Mouse (Mus musculus): Measurements from ENCODE around the gene Polr2f.

Polr2f gene

GRCm38 (mm10) chr15:79122119-79122518 lies 18.7 kb upstream of the Polr2f start:
- DNase-seq (ENCODE audit: low read depth), result no peak

GRCm38 (mm10) chr15:79122546-79122945 lies 18.3 kb upstream of the Polr2f start:
- DNase-seq (ENCODE audit: low read depth), result no peak

DNA sequence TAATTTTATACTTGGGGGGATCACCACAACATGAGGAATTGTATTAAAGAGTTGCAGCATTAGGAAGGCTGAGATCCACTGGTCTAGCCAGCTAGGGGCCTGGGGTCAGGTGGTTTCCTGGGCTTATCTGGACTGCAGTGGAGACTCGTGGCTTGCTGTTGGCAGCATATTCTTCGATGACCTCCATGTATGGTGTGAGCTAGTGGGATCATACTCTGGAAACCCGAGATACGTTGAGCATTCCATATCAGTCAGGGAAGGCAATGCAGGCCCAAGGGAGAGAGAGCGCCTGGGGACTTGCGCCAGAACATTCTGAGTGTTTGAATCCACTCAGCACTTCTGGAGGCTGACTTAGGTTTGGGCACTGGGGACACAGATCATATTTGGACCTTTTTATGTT lies 17.1 kb upstream of the Polr2f start:
- no peak for DNase-seq (ENCODE audit: low read depth)

DNA sequence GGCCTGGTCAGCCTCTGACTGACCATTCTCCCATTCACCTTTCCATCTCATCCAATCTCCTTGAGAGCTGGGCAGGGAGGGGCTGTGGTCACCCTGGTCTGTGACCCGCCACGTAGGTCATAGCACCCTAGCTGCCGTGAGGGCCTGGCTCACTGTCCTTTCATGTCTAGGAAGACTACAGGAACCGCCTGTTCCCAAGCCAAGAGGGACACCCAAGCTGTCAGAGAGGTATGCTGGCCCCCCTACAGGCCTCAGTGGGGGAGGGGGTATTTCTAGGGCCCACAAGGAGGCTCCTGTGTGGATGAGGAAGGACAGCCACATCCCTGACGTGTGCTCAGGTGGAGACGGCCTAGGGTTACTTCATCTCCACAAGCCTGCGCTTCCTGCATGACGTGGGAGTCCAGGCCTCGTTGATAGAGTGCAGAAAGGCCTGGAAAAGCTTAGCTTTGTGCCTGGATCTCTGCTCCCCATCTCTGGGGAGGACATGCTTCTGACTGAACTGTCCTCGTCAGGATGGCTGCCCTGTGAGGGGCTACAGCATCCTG lies 16.4 kb upstream of the Polr2f start:
- no peak for DNase-seq (ENCODE audit: low read depth)

GRCm38 (mm10) chr15:79126217-79126932 lies 14.4 kb upstream of the Polr2f start:
- DNase-seq (ENCODE audit: low read depth), result peak; percentile 56

DNA sequence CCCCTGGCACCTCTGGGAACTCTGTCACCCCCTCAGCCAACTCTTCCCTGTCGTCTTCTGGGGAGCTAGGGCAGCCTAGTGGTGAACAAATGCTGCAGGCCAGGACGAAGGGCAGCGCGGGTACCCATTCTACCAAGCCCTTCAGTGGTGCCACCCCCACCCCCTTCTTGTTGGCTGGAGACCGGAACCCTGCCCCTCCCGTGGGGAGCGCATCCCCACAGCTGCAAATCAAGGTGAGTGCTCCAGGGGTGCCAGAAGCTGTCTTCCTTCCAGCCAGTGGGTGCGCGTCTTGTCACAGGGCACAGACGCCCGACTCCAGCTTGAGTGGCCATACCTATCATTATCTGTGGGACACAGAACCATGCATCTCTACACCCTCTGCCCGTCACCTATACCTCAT lies 13.7 kb upstream of the Polr2f start:
- DNase-seq (ENCODE audit: low read depth), result no peak

GRCm38 (mm10) chr15:79128208-79128607 lies 12.6 kb upstream of the Polr2f start:
- DNase-seq (ENCODE audit: low read depth), result no peak

- no peak for DNase-seq (ENCODE audit: low read depth)
These were observed 11.5 kb upstream of the Polr2f start for GRCm38 (mm10) chr15:79129311-79129710.

- no peak for DNase-seq (ENCODE audit: low read depth)
These were observed 10.0 kb upstream of the Polr2f start for GRCm38 (mm10) chr15:79130782-79131181.

GRCm38 (mm10) chr15:79131442-79131841 lies 9.4 kb upstream of the Polr2f start:
- no peak for DNase-seq (ENCODE audit: low read depth)

DNA sequence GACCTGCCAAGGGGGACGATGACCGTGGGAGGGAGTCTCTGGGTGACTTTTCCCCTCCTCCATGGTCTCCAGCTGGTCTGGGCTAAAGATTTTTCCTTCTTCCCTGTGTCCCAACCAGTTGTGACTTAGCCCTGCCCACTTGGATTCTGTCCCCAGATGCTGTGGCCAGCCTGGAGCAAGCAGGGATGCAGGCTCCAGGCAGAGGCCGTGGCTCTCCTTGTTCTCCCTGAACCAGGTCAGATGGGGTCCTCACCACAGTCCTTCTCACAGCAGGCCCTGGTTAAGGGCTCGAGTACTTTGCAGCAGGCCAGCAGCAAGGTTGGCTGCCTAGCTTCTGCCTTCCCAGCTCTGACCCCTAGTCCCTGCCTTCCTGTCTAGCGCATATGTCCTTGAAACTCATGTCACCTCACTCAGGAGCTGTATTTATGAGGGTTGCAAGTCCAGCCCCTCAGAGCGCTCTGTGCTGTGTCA lies 7.6 kb upstream of the Polr2f start:
- DNase-seq (ENCODE audit: low read depth), result no peak

GRCm38 (mm10) chr15:79134496-79135270 lies 6.1 kb upstream of the Polr2f start:
- DNase-seq (ENCODE audit: low read depth), result no peak

DNA sequence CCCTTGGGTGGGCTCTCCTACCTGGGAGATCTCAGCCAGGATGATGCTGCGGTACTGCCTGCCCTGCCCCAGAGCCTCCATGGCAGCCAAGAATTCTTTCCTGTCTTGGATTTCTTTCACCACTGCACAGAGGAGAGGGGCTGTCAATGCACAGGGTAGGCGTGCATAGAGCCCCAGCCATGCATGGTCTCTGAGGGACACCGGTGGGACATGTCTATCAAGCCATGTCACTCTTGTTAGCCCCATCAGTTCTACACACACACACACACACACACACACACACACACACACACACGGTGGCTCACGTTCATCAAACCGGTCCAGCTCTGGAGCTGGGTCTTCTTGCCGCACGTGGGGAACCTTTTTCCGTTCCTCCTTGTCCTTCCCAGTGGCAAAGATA lies 5.5 kb upstream of the Polr2f start:
- DNase-seq (ENCODE audit: low read depth), result no peak

DNA sequence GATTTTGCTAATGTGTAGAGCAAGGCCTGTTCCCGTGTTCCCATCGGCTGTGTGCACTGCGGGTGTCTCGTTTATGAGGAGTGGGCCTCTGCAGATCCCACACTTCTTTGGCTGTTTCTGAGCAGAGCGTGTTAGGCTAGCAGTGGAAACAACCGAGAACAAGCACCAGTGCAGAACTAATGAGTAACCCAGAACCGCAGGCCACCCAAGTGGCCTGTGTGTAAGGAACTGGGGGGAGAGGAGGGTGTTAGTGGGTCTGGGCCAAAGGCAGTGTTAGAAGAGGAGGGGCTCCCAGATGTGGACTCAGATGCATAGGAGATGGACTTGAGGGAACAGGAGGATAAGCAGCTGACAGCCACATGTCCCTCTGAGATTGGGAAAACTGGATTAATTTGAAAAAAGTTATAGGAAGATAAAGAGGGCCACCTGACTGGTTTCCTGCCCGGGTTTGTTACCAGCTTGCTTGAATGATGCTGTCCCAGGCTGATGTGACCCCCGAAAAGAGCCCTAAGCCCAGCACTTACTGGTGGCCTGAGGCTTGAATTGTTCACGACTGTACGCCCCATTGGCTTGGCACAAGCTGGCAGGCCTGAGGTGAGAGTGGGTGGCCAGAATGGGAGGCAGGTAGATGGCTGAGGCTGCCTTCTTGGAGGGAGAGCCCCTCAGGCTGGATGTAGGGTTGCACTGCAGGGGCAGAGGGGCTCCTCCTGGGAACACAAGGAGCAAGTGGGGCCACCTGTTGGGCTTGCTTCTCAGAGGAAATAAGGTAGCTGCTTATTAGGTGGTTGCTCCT lies 4.8 kb upstream of the Polr2f start:
- no peak for DNase-seq (ENCODE audit: low read depth)

- DNase-seq (ENCODE audit: low read depth), result no peak
These were observed 1.2 kb upstream of the Polr2f start for GRCm38 (mm10) chr15:79139640-79140039.

GRCm38 (mm10) chr15:79141566-79141917 lies 733 bp downstream of the Polr2f start:
- DNase-seq (ENCODE audit: low read depth), result no peak

DNA sequence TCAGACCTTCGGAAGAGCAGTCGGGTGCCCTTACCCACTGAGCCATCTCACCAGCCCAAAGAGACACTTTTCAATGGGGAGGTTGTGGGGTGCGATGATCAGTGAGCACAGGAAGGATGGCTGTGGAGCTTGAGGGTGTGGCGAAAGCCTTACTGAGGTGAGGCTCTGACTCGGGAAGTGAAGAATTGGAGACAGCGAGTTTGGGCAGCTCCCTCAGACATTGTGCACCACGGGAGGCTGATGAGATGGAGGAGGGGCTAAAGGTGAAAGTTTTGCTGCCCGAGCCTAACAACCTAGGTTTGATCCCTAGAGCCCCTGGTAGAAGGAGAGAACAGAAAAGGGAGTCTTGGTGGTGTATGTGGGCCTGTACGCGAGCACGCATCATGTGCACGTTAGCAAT lies 2.5 kb downstream of the Polr2f start:
- no peak for DNase-seq (ENCODE audit: low read depth)

DNA sequence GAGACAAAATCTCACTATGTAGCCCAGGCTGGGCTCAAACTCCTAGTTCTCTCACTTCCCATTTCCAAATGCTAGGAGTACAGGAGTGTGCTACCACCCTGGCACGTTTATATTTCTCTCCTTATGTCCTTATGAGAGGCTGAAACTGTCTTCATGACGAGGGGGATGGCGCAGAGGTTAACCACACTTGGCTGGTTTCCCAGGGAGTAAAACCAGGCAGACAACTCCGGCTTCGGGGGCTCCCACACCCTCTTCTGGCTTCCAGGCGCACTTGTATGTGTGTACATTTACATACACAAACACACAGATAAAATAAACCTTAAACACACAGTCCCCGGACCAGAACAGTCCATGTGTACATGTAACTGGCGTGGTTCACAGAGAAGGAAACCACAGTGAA lies 3.2 kb downstream of the Polr2f start:
- DNase-seq (ENCODE audit: low read depth), result no peak

DNA sequence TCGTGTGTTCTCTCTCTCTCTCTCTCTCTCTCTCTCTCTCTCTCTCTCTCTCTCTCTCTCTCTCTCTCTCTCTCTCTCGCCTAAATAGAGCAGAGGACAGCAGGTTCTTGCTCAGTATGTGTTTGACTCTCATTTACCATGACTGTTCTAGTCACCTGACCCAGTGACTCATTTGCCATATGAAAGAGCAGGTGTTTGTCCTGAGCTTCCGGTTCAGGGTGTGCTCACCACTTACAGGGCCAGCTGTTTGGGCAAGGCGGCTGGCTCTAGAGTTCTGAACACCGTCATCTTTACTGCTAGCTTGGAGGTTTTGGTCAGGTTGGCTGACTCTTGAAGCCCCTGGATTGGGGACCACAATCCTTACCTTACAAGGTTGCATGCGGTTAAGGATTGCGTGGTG lies 4.7 kb downstream of the Polr2f start:
- DNase-seq (ENCODE audit: low read depth), result no peak

GRCm38 (mm10) chr15:79148533-79148932 lies 7.7 kb downstream of the Polr2f start:
- peak; percentile 74 for DNase-seq (ENCODE audit: low read depth)

- DNase-seq (ENCODE audit: low read depth), result no peak
These were observed 11.1 kb downstream of the Polr2f start for GRCm38 (mm10) chr15:79151881-79152280.

DNA sequence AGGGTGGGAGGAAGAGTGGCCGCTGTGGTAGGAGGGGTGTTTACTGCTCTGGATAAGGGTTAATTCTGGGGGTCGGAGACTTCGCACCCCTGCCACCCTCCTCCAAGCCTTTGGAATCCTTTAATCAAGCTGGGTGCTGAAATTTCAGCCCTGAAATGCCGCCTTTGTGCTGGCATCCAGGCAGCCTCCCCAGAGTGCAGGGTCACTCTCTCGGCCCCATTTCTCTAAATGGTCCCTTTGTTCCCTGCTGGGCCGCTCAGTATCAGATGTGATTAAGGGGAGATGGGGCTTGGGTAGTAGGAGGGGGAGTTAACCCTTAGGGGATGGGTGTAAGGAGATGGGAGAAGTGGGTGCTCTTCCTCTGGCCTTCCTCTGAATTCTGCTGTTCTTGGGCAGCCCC lies 11.9 kb downstream of the Polr2f start:
- DNase-seq (ENCODE audit: low read depth), result no peak

DNA sequence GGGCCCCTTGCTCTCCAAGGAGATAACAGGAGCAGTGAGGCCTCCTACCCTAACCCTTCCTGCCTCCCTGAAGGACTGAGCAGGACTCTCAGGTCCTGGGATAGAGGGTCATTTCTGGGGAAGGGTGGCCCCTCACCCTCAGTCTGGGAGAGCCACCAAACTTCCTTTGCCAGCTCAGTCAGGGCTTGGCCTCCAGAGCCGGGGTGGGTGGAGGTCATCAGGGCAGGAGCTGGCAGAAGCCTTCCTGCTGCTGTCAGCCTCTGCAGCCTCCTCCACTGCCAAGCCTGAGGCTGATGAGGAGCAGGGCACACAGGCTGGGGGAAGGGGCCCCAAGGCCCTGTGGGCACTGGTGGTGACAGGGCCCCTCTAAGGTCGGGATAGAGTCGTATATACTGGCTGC lies 14.8 kb downstream of the Polr2f start:
- no peak for DNase-seq (ENCODE audit: low read depth)

All from c-Kit-positive CD71-negative TER-119-negative erythroid progenitor cells, embryonic 14.5 days (primary cell).